Mouse (Mus musculus) thymus, adult 2 months (tissue): ENCODE results near the gene Fam69a.

Experiments used
- CTCF ChIP-seq: fragments of 200-500 bp; IDR thresholded peaks from 2 replicates; pipeline ENCODE4 v1.5.1; 2012; ENCODE audit warnings: mild to moderate bottlenecking, control low read depth, low read length, moderate library complexity, borderline replicate concordance; ENCODE audit not compliant: control insufficient read depth, poor library complexity, insufficient read depth; ENCODE audit errors: extremely low read depth
- POLR2A ChIP-seq: fragments of 200-500 bp; IDR thresholded peaks from 2 replicates; pipeline ENCODE4 v1.6.1; 2012; ENCODE audit warnings: mild to moderate bottlenecking, low read length, control low read depth, moderate library complexity; ENCODE audit not compliant: control insufficient read depth, poor library complexity, insufficient read depth; ENCODE audit errors: extremely low read depth

- TF ChIP-seq CTCF = no peak
- no peak for TF ChIP-seq POLR2A
These were observed 48.0 kb downstream of the Fam69a start for GRCm38 (mm10) chr5:107938886-107939285.
